Mouse (Mus musculus) testis, postnatal 10 days (tissue): ENCODE measurements around the gene Egflam.

ENCODE experiments used
- DNase-seq: peaks from one replicate; pipeline ENCODE4 v3.0.0; 2021; ENCODE audit warnings: low spot score

The Egflam gene

DNA sequence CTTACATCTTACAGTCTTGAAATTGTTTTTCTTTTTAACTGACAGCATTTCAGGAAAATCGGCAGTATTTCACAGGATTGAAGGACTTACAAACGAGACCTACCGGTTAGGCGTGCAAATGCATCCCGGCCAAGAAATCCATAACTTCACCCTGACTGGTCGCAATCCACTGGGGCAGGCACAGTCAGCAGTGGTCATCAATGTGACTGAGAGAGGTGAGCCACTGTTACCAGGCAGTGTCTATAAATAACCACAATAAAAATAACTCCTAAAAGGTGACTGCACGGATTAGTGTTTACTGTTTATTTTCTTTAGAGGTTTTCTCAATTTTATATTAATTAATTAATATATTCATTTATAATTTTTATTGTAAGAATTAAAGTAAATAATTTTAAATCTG lies 224.8 kb downstream of the Egflam start:
- no peak for DNase-seq

- no peak for DNase-seq
Observed at GRCm38 (mm10) chr15:7172875-7173274, 225.3 kb downstream of the Egflam start.

GRCm38 (mm10) chr15:7167906-7168532 lies 230.2 kb downstream of the Egflam start:
- no peak for DNase-seq

GRCm38 (mm10) chr15:7167238-7167905 lies 230.8 kb downstream of the Egflam start:
- no peak for DNase-seq

DNA sequence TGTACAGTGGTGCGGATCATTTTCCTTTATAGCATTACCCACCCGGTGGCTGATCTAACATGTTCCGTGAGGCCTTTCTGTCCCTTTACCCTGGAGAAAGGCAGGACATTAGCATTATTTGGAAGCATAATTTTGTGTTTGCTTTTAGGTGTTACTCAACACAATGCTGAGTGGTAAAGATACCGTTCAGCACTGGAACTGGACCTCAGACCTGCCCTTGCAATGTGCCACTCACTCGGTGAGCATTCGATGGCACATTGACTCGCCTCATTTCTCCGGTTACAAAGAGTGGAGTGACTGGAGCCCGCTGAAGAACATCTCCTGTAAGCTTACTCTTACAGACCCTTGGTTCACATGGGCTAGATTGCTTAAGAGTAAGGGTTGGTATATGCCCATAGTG lies 231.5 kb downstream of the Egflam start:
- DNase-seq: no peak

DNA sequence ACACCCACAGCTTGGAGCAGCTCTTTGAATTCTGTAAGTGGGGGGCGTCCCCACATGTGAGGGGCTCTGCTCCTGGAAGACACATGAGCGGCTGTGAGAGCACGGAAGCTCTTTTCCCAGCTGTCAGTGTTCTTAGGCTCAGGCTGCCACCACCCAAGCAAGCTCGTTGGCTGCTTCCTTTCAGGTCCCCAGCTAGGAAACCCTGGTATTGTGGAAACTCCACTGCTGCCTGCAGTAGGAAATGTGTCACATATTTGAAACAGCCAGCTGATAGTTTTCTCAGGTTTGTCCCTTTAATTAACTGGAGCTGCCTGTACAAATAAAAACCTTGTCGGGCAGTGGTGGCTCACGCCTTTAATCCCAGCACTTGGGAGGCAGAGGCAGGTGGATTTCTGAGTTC lies 234.3 kb downstream of the Egflam start:
- no peak for DNase-seq

DNA sequence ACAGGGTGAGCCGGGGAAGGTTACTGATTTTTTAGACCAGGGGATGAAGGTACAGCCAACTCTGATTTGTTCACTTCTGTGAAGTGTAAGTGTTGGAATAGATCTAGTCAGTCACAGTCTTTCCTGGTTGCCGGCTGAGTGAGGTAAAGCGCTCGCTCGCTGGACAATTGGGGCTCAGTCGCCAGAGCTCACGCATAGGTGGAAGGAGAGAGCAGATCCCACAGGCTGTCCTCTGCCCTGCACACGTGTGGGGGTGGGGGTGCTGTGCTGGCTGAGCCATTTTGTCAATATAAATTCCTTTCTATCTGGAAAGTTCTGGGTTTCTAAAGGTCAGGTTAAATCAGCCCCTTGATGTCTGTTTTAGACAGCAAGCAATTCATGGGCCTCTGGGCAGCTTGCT lies 237.9 kb downstream of the Egflam start:
- no peak for DNase-seq

- DNase-seq: no peak
Observed at GRCm38 (mm10) chr15:7159869-7160268, 238.3 kb downstream of the Egflam start.

- no peak for DNase-seq
Observed at GRCm38 (mm10) chr15:7157658-7158057, 240.5 kb downstream of the Egflam start.
